Mouse (Mus musculus): ENCODE measurements around the gene Traf2. TPM values are rescaled to one million over a fixed set of nuclear protein-coding genes. Genes with fewer than 3 reads are reported as not detected.
"Not testable (repeated sequence)": the region's sequence is repeated elsewhere in the genome, so short reads cannot be mapped to it uniquely, and the experiment has no call there.

Traf2 gene
- polyA plus RNA-seq, 1 experiment from 2014 or later = 36.8 TPM

DNA sequence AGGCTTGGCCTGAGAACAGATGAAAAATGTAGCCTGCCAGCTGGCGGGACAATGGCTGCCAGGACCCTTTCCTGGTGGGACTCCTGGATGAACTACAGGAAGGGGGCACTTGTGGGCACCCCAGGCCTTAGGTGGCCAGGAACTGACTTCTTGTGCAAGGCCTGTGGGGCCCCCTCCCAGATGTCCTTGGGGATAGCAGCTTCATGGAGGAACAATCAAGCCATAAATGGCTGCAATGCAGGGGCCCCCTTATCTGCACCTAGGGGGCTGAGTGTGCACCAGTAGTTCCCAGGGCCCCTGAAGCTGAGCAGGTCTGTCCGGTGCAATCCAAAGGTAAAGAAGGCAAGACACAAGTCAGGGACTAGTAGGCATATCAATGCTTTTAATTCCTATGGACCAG lies 26.3 kb upstream of the Traf2 start:
- peaks cover 26% of the 10 kb centered on the region for H3K27me3 ChIP-seq
- no peak for ATAC-seq (ENCODE audit: low FRiP score)
- H3K9me3 ChIP-seq = no peaks in the 10 kb centered on the region
- WGBS = 92% methylated on average over 2 of the region's 2 CpGs
- H3K4me3 ChIP-seq (replicated peaks) = no peak overlapping the region
- H3K4me2 ChIP-seq = peak overlapping the region; percentile 74
- peaks cover 38% of the 10 kb centered on the region for H3K36me3 ChIP-seq (replicated peaks)
- no peak overlapping the region for H3K27ac ChIP-seq
- no peak overlapping the region for H3K9ac ChIP-seq
- H3K4me1 ChIP-seq = peaks cover 38% of the 10 kb centered on the region

GRCm38 (mm10) chr2:25571221-25571620 lies 24.5 kb upstream of the Traf2 start:
- Histone ChIP-seq H3K9me3 (no peaks in the 10 kb centered on the region), H3K27me3 (peaks cover 8% of the 10 kb centered on the region), H3K4me3 (replicated peaks) (no peak overlapping the region), H3K4me1 (peaks cover 26% of the 10 kb centered on the region), H3K9ac (no peak overlapping the region), H3K27ac (no peak overlapping the region), H3K36me3 (replicated peaks) (peaks cover 54% of the 10 kb centered on the region), H3K4me2 (no peak overlapping the region)
- WGBS = 85% methylated on average over 4 of the region's 4 CpGs
- ATAC-seq (ENCODE audit: low FRiP score) = no peak

- Histone ChIP-seq H3K36me3 (replicated peaks) (peaks cover 73% of the 10 kb centered on the region), H3K4me3 (replicated peaks) (no peak overlapping the region), H3K27me3 (no peaks in the 10 kb centered on the region), H3K4me2 (no peak overlapping the region), H3K27ac (no peak overlapping the region), H3K9me3 (no peaks in the 10 kb centered on the region), H3K9ac (no peak overlapping the region), H3K4me1 (peaks cover 18% of the 10 kb centered on the region)
- WGBS = 96% methylated on average over 3 of the region's 3 CpGs
- ATAC-seq (ENCODE audit: low FRiP score) = no peak
These were observed 22.6 kb upstream of the Traf2 start for GRCm38 (mm10) chr2:25569323-25569722.

DNA sequence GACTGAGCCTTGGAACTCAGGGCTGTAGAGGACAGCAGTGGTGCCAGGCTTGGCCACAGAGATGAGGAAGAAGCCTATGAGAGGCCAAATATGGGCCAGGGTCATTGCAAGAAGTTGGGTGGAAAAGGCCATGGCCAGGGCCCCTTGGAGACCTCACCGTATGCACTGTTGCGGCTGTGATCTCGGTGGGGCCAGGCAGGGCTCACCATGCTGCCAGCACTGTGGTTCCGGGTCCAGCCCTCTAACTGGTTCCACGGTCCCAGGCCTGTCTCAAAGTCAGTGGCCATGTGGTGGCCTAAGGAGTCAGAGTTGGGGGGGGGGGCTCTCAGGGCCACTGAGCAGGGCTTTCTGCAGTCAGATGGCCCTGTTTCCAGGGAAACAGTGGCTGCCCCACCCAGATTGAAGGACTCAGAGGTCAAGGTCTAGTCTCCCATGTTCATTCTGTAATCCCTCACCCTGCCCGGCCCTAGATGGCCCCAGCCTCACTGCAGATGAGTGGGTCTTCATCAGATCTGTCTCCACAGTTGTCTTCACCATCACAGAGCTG lies 21.8 kb upstream of the Traf2 start:
- Histone ChIP-seq H3K4me2 (no peak overlapping the region), H3K27ac (no peak overlapping the region), H3K4me3 (replicated peaks) (no peak overlapping the region), H3K9ac (no peak overlapping the region), H3K4me1 (peaks cover 10% of the 10 kb centered on the region), H3K27me3 (no peaks in the 10 kb centered on the region), H3K9me3 (no peaks in the 10 kb centered on the region), H3K36me3 (replicated peaks) (peaks cover 81% of the 10 kb centered on the region)
- ATAC-seq (ENCODE audit: low FRiP score) = no peak
- 96% methylated on average over 6 of the region's 6 CpGs for WGBS

GRCm38 (mm10) chr2:25566558-25566957 lies 19.8 kb upstream of the Traf2 start:
- Histone ChIP-seq H3K27ac (no peak overlapping the region), H3K4me2 (no peak overlapping the region), H3K36me3 (replicated peaks) (peaks cover 96% of the 10 kb centered on the region), H3K4me3 (replicated peaks) (no peak overlapping the region), H3K4me1 (no peaks in the 10 kb centered on the region), H3K27me3 (no peaks in the 10 kb centered on the region), H3K9ac (no peak overlapping the region), H3K9me3 (no peaks in the 10 kb centered on the region)
- WGBS = 89% methylated on average over 6 of the region's 6 CpGs
- no peak for ATAC-seq (ENCODE audit: low FRiP score)

- Histone ChIP-seq H3K36me3 (replicated peaks) (peaks cover 97% of the 10 kb centered on the region), H3K27me3 (no peaks in the 10 kb centered on the region), H3K9me3 (no peaks in the 10 kb centered on the region), H3K4me1 (no peaks in the 10 kb centered on the region), H3K4me2 (no peak overlapping the region), H3K27ac (no peak overlapping the region), H3K4me3 (replicated peaks) (no peak overlapping the region), H3K9ac (no peak overlapping the region)
- no peak for ATAC-seq (ENCODE audit: low FRiP score)
- WGBS = 91% methylated on average over 8 of the region's 8 CpGs
These were observed 19.0 kb upstream of the Traf2 start for GRCm38 (mm10) chr2:25565741-25566140.

GRCm38 (mm10) chr2:25561946-25562345 lies 15.2 kb upstream of the Traf2 start:
- ATAC-seq (ENCODE audit: low FRiP score) = no peak
- no peak overlapping the region for H3K4me3 ChIP-seq (replicated peaks)
- H3K9ac ChIP-seq = no peak overlapping the region
- H3K9me3 ChIP-seq = no peaks in the 10 kb centered on the region
- no peak overlapping the region for H3K27ac ChIP-seq
- no peaks in the 10 kb centered on the region for H3K27me3 ChIP-seq
- 88% methylated on average over 9 of the region's 9 CpGs for WGBS
- H3K36me3 ChIP-seq (replicated peaks) = peaks cover 71% of the 10 kb centered on the region
- no peak overlapping the region for H3K4me2 ChIP-seq
- H3K4me1 ChIP-seq = peaks cover 18% of the 10 kb centered on the region

DNA sequence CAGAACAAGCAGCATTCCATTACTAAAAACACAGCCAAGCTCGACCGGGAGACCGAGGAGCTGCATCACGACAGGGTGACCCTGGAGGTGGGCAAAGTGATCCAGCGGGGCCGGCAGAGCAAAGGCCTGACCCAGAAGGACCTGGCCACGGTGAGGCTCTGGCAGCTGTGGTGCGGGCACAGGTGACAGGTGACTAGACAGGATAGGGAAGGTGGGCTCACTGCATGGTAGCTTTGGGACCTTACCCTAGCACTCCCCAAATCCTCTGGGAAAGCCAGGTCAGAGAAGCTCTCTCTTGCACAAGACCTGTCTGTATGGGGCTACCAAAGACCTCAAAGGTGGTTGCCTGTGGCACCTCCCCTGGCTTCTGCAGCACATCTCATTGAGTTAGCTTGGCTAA lies 13.8 kb upstream of the Traf2 start:
- no peak for ATAC-seq (ENCODE audit: low FRiP score)
- peaks cover 59% of the 10 kb centered on the region for H3K36me3 ChIP-seq (replicated peaks)
- H3K4me2 ChIP-seq = no peak overlapping the region
- 94% methylated on average over 8 of the region's 8 CpGs for WGBS
- H3K9me3 ChIP-seq = no peaks in the 10 kb centered on the region
- no peak overlapping the region for H3K27ac ChIP-seq
- H3K4me1 ChIP-seq = peaks cover 22% of the 10 kb centered on the region
- H3K9ac ChIP-seq = no peak overlapping the region
- no peaks in the 10 kb centered on the region for H3K27me3 ChIP-seq
- no peak overlapping the region for H3K4me3 ChIP-seq (replicated peaks)

DNA sequence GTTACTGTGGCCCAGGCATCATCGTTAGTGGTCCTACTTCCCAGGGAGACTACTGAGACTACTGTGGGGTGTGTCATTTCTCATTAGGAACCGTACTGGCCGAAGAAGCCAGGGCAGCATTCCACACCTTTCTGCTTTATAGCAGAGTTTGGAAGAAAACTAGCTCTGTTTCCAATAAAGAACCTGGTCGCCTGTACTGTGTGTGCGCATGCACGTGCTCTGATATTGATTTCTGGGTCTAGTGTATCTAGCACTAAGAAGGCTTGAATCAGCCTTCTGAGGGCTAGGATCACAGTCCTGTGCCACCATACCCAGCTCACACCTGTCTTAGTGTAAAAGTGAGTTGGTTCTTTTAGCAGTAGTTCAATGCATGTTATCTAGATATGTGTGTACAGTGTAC lies 12.0 kb upstream of the Traf2 start:
- no peak for ATAC-seq (ENCODE audit: low FRiP score)
- H3K9ac ChIP-seq = peak overlapping the region; percentile 96
- H3K9me3 ChIP-seq = no peaks in the 10 kb centered on the region
- H3K27me3 ChIP-seq = no peaks in the 10 kb centered on the region
- H3K36me3 ChIP-seq (replicated peaks) = peaks cover 41% of the 10 kb centered on the region
- 72% methylated on average over 6 of the region's 6 CpGs for WGBS
- no peak overlapping the region for H3K27ac ChIP-seq
- H3K4me1 ChIP-seq = peaks cover 22% of the 10 kb centered on the region
- peak overlapping the region; percentile 95 for H3K4me3 ChIP-seq (replicated peaks)
- peak overlapping the region; percentile 94 for H3K4me2 ChIP-seq

- peak overlapping the region; percentile 94 for H3K4me2 ChIP-seq
- H3K4me1 ChIP-seq = peaks cover 22% of the 10 kb centered on the region
- WGBS = under 1% methylated on average over 24 of the region's 24 CpGs
- H3K9me3 ChIP-seq = no peaks in the 10 kb centered on the region
- H3K36me3 ChIP-seq (replicated peaks) = peaks cover 33% of the 10 kb centered on the region
- peak overlapping the region; percentile 95 for H3K4me3 ChIP-seq (replicated peaks)
- peak overlapping the region; percentile 77 for H3K27ac ChIP-seq
- H3K9ac ChIP-seq = peak overlapping the region; percentile 96
- ATAC-seq (ENCODE audit: low FRiP score) = peak; percentile 48; the same call in 1 of the 2 replicates
- no peaks in the 10 kb centered on the region for H3K27me3 ChIP-seq
These were observed 11.2 kb upstream of the Traf2 start for GRCm38 (mm10) chr2:25557964-25558360.

GRCm38 (mm10) chr2:25557221-25557963 lies 10.7 kb upstream of the Traf2 start, which contains the start of gene Edf1:
Gene Edf1 (plus strand): TSS chr2:25557847.
- H3K27me3 ChIP-seq = no peaks in the 10 kb centered on the region
- H3K4me3 ChIP-seq (replicated peaks) = peak within 1 kb of the TSS; percentile 95
- WGBS = under 1% methylated on average over 60 of the region's 61 CpGs
- H3K9me3 ChIP-seq = no peaks in the 10 kb centered on the region
- peak; percentile 99 for ATAC-seq (ENCODE audit: low FRiP score)
- peak within 1 kb of the TSS; percentile 77 for H3K27ac ChIP-seq
- H3K4me2 ChIP-seq = peak within 1 kb of the TSS; percentile 94
- H3K4me1 ChIP-seq = peaks cover 22% of the 10 kb centered on the region
- peak within 1 kb of the TSS; percentile 96 for H3K9ac ChIP-seq
- H3K36me3 ChIP-seq (replicated peaks) = peaks cover 27% of the 10 kb centered on the region

DNA sequence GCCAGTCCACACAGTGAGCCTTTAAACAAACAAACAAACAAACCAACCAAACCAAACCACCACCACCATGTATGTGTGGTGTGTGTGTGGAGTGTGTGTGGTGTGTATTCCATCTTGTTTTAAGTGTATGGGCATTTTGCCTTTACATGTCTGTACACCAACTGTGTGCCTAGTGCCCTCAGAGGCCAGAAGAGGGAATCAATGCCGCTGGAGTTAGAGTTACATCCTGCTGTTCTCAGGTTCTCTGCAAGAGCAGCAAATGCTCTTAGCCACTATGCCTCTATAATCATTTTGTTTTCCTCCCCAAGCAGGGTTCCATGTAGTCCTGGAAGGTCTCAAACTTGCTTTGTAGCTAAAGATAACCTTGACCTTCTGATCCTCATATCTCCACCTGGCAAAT lies 9.6 kb upstream of the Traf2 start:
- Histone ChIP-seq H3K4me2 (no peak overlapping the region), H3K4me3 (replicated peaks) (no peak overlapping the region), H3K9ac (no peak overlapping the region), H3K4me1 (peaks cover 22% of the 10 kb centered on the region), H3K9me3 (no peaks in the 10 kb centered on the region), H3K27me3 (no peaks in the 10 kb centered on the region), H3K36me3 (replicated peaks) (peaks cover 16% of the 10 kb centered on the region), H3K27ac (no peak overlapping the region)
- no peak for ATAC-seq (ENCODE audit: low FRiP score)
- 63% methylated on average over 1 of the region's 1 CpGs for WGBS

DNA sequence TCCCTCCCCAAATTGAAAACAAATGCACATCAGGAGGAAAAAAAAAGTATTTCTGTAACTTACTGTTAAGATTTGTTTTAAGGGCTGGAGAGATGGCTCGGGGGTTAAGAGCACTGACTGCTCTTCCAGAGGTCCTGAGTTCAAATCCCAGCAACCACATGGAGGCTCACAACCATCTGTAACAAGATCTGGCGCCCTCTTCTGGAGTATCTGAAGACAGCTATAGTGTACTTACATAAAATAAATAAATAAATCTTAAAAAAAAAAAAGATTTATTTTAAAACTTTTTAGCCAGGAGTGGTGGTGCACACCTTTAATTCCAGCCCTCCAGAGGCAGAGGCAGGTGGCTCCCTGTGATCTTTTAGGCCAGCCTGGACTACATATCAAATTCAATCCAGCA lies 8.7 kb upstream of the Traf2 start:
- not testable (repeated sequence) for H3K9me3 ChIP-seq; H3K4me2 ChIP-seq; H3K4me3 ChIP-seq (replicated peaks); ATAC-seq (ENCODE audit: low FRiP score); H3K9ac ChIP-seq; H3K36me3 ChIP-seq (replicated peaks); H3K27ac ChIP-seq; H3K27me3 ChIP-seq
- 45% methylated on average over 2 of the region's 2 CpGs for WGBS
- H3K4me1 ChIP-seq = peaks cover 22% of the 10 kb centered on the region
